Mouse (Mus musculus): Measurements from ENCODE around the gene Lipc. TPM values are rescaled to one million over a fixed set of nuclear protein-coding genes. Genes with fewer than 3 reads are reported as not detected.
"Not testable (repeated sequence)": the region's sequence is repeated elsewhere in the genome, so short reads cannot be mapped to it uniquely, and the experiment has no call there.

Gene Lipc
- total RNA-seq, 1 experiment from 2014 or later: 32.7 TPM

DNA sequence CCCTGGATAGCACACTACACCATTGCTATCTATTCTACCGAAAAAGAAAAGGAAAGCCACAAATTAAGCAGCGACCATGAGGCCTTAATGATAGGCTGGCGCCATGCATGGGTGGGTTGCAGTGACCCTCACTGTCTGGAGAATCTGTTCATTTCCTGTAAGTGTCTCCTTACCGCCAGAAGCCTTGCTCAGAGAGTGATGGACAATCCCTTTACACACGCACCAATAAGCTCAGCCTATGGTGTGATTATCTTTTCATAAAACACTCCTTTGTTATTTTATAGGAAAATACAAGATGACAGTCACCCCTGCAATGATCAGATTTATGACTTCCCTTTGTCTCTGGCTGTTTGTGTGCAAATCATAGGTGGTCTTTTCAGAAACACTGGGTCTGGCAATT lies 92.8 kb downstream of the Lipc start:
- no peak for DNase-seq

DNA sequence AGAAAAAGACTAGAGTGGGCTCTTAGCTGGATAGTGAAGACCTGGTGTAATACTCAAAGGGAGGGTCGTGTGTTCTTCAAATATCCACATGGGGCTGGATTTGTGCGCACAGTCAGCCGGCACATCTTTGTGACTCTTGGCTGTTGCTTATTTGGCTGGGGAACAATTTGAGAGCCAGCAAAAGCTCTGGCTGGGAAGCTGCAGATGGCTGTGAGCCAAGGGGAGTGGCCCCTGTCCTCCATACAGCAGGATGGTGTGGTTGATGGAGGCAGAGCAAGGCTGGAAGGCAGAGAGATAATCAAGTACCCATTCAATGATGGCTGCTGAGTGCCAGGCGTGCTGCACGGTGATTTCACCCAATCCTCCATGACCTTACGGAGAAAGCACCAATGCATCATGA lies 96.2 kb downstream of the Lipc start:
- DNase-seq: peak; percentile 43

DNA sequence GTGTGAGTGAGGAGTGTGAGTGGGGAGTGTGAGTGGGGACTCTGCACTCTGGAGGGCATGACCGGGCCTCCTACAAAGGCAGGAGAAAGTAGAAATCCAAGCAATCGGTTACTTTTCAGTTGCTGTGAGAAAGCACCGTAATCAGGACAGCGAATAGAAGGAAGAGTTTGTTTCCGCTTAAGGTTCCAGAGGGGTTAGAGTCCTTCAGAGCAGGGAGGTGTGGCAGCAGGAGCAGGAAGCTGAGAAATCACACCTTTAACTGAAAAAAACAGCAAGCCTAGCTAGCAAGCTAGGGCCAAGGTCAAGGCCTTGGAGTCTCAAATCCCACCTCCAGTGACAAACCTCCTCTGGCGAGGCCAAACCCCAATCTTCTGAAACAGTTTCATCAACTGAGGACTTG lies 97.1 kb downstream of the Lipc start:
- no peak for DNase-seq

DNA sequence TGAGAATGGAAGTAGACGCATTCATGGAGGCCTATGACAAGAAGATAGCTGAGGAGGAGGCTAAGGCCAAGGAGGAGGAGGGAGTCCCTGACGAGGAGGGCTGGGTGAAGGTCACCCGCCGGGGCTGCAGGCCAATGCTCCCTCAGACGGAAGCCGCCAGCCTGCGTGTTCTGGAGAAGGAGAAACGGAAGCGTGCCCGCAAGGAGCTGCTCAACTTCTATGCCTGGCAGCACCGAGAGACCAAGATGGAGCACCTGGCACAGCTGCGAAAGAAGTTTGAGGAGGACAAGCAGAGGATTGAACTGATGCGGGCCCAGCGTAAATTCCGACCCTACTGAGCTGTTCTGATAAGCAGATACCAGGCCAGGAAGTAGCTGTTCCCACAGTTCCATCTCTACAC lies 98.9 kb downstream of the Lipc start:
- not testable (repeated sequence) for DNase-seq

DNA sequence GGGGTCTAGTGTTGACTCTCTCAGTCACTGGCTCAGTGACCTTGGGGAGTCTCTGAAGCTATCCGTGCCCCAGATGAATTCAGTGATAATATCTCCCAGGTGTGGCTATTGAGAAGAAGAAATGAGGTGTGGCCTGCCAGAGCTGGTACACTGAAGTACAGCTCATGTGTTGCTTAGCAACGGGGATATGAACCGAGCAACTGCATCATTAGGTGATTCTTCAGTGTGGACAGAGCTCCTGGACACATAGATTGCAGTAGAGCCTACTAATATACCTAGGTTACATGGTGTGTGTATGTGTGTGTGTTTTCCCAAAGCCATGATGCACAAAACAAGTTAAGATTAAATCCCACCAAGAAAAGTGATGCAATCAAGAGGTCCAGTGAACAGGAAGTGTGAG lies 100.5 kb downstream of the Lipc start:
- DNase-seq: no peak

DNA sequence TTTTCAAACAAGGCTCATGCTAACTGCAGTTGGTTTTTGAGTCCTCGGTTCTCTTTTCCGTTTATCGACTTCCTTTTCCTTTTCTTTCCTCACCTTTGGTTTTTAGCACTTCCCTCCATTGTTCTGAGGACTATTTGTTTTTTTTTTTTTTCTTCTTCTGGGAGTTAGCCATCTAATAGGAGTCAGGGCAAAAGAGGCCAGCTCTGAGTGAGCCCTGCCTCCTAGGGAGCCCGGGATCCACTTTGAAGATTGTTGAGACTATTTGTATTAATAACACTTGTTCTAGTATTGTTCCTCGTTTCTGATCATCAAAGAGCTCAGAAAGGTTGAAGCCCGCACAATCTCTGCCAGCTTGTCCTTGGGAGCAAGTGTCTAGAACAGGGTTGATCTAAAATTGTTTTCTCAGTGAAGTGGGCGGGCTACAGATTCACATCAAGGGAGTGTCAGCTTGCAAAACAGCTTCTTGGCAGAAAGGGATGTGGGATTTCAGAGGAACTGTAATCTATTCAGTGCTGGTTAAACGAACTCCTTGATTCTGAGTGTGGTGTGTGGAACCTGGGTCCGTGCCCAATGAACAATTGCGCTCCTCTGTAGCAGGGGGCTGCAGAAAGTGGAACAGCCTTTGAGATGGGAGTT lies 103.8 kb downstream of the Lipc start:
- DNase-seq: no peak

DNA sequence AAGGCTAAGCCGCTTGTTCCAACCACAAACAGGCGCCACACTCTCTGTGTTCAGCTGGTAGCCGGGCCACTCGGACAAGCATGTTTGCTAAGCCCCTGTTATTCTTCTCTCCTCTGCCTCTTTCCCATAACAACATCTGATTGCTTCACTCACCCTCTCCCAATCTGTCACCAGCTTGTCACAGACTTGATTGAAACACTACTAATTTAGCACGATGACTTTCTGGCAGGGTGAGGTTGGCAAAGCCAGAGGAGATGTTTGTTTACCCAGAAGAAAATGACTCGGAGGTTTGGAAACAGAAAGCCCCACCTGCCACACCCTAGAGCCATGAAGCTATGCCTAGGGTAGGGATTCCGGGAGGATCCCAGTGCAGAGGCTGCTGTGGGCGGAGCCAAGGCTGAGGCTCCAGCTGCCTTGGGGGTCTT lies 104.4 kb downstream of the Lipc start:
- DNase-seq: no peak

DNA sequence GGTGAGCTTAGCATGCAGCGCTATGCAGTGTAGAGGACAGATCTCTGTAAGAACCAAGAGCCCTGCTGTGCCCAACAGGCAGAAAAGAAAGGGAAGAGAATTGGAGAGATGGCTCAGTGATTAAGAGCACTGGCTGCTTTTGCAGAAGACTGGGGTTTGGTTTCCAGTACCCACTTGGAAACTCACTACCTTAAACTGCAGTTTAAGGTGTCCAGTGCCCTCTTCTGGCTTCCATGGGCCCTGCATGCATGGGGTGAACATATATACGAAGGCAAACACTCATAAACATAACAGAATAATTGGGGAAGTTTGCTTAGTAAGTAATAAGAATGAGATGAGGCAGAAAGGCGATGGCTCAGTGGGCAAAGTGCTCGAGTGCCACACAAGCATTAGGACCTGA lies 108.8 kb downstream of the Lipc start:
- no peak for DNase-seq

DNA sequence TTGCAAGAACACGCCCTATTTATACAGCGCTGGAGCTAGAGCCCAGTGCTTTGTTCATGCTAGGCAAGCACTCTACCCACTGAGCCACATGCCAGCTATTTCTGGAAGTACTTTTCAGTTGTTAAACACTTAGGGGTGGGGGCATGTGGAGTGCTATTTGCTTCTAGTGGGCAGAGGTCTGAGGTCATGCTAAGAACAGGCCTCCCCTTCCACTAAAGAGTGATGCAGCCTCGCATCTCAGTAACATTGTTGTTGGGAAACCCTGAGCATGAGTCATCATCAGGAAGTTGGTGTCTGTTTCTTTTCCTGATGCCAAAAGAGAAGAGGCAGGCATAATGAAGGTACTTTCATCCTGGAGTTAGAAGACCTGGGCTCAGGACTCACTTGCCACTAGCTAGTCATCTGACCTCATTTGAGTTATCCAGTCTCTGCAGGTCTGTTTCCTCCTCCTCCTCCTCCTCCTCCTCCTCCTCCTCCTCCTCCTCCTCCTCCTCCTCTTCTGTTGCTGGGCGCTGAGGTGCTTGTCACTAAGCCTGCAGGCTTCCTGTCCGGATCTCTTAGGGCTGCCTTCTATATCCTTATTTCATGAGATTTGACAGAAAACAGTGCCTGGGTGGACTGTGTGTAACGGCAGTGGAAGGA lies 109.6 kb downstream of the Lipc start:
- DNase-seq: peak; percentile 27

DNA sequence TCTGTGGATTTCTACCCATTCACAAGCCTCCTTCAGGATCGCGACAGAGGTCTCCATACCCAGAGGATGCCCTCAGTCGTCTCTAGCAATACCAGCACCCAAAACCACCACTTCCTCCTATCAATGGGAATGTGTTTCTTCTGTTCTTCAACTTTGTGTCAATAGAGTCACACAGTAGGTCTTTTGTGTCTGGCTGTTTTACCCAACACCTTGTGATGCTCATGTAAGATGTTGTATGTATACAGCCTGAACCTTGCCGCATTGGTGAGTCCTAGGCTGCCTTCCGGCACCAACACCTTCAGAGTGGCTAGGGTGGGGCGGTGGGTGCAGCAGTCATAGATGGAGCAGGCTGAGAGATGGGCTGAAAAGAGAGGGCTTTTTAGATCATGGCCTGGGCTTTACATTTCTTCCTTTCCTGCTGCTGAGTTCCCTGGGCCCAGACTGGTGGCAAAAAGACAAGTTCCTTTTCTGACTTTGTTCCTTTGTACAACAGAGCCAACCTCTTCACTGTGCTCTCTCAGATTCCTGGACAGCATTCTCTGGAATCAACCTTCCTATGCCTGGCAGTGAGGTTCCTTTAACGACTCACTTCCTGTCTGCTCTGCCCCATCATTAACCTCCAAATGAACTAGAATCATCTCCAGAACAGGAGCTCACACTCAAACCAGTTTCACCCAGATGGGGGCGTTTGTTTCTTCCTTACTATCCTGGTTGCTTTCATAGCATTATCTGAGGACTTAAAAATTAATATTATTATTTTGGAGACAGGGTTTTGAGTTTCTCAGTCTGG lies 110.4 kb downstream of the Lipc start:
- DNase-seq: no peak

DNA sequence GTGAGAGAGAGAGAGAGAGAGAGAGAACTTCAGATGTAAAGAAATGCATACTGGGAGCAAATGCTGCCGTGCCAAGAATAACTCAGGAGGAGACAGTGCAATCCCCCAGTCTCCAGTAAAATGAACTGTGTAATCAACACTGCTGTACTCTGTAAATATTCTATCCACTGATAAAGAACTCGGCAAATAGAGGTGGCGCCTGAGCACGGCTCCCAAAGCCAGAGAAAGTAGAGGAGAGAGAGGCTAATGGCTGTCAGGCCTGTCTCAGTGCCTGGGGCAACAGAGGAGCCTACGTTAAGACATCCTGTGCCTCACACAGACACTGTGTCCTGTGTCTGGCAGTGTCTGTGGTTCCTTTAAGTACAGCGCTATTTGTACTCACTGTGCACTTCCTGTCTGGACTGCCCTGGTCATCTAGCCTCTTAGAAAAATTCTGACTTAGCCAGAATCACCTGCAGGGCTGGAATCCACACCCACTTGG lies 111.1 kb downstream of the Lipc start:
- no peak for DNase-seq

DNA sequence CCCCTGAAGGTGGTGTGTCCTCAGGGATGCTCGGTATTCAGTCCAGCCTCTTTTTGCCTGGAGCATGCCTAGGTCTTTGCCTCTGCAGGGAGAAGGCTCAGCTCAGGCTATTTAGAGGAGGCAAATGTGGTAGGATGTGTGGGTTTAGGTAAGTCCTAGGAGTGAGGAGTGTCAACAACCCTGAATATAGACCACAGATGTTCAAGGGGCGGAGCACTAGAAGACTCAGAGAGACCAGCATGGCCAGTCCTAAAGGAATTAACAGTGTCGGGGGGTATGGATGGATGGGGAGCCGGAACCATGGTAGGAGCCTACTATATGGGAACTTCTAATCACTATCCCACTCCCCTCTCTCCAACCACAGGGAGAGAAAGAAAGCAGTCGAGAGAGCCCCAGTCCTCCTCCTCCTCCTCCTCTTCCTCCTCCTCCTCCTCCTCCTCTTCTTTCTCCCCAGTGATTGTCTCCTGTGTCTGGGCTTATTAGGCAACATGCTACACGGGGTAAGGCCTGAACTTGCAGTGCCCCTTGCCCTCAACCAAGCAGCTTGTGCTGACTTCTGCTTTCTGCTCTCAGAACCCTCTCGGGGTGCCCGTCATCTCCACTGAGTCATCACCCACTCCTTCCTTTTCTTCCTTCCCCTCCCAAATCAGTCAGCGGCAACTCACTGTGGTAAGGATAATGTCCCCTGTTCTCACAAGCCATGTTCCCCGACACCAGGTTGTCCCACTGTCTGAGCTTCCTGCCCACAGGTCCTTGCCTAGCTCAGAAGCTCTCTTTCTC lies 113.7 kb downstream of the Lipc start:
- DNase-seq: no peak

DNA sequence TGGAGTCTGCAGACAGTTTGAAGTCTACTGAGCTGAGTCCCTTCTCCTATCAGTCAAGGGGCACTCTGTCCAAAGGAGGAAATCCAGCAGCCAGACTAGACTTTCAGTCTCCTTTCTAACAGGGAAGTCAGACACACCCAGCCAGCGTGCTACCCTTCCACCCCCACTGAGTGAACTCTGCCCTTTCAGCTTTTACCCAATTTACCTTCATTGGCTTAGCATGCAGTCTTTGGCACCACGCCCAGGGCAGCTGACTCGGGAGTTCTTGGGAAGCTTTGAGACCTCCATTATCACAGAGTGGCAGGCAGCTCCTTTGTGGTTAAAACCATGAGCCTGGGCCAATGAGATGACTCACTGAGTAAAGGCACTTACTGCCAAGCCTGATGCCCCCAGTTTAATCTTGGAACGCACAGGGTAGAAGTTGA lies 117.3 kb downstream of the Lipc start:
- peak; percentile 82 for DNase-seq

DNA sequence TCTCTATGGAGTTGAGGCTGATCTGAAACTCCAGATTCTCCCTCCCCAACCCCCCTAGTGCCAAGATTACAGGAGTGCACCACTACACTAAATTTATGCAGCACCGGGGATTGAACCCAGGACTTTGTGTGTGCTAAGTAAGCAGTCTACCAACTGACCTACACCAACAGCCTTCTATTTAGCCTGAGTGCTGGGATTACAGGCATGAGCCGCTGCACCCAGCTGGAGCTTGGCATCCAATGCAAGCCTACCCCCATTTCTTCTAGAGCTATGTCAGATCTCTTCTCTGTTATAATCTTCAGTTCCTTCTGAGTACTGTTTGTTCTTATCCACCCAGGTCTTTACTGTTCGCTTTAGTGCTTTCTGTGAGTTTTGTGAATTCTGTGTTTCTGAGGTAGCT lies 117.8 kb downstream of the Lipc start:
- no peak for DNase-seq

DNA sequence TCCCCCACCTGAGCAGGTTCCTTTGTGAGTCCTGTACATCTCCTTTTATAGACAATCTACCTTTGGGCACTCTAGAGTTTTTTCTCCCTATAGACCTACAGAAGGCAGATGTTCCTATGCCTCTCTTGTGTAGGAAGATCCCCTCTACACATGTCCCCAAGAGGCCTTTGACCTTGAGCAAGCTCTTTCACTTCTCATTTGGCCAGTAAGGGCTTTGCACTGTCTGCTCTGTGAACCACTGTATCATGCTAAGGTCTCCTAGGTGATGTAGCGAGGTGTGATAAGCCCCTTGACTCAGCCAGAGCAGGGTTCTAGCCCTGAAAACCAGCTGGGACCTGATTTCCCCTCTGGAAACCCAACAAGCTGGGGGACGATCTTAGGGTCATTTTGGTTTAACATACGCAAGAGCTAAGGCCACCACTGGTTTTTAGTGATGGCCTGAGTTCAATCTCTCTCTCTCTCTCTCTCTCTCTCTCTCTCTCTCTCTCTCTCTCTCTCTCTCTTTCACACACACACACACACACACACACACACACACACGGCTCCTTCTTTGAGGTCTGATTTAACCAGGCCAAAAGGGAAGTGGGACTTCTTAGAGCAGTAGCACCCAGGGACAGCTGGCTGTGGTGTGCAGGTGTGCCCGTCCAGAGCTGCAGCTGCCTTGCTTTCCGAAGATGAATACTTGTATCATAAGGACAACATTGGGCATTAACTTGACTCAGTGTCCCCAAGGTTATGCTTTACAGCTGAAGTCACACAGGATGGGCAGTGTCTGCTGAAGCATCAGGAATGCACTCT lies 118.7 kb downstream of the Lipc start:
- DNase-seq: no peak

DNA sequence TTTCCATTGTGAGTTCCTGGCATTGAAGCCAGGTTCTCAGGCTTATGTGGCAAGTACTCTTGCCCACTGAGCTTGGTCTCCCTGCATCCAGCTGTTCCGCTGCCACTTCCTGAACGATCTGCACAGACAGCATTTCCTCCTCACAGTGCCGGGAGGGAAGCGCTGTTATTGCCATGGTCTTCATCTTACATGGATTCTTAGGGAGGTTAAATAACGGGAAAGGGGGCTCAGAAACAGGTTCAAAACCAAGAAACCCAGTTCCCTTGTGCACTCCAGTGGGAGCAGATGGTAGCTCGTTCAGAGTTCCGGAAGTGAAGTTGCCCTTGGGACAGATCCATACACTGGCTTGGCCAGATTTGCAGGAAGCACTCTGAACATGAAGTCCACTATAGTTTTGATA lies 119.8 kb downstream of the Lipc start:
- DNase-seq: no peak

DNA sequence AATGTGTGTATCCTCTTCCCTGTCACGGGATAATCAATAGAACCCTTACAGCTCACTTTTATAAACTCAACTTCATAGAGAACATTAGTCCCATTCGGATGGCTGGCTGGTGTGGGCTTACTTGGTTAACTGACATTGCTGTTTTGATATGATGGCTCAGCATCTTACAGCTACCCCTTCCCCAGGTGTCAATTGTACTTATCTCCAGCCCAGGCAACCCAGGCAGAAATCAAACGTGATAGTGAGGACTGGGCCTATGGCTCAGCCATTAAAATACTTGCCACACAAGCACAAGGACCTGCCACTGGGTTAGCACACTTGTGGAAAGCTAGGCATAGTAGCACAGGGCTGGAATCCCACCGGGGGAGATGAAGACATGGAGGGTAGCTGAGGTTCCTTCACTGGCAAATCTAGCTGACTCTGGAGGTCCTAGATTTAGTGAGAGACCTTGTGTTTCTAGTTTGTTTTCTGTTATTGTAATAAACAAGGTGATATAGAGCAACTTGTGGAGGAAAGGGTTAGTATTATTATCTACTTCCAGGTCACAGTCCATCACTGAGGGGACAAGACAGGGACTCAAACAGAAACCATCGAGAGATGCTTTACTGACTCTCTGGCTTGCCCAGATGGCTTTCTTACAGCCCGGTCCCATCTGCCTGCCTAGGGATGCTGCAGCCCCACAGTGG lies 121.0 kb downstream of the Lipc start:
- DNase-seq: no peak

DNA sequence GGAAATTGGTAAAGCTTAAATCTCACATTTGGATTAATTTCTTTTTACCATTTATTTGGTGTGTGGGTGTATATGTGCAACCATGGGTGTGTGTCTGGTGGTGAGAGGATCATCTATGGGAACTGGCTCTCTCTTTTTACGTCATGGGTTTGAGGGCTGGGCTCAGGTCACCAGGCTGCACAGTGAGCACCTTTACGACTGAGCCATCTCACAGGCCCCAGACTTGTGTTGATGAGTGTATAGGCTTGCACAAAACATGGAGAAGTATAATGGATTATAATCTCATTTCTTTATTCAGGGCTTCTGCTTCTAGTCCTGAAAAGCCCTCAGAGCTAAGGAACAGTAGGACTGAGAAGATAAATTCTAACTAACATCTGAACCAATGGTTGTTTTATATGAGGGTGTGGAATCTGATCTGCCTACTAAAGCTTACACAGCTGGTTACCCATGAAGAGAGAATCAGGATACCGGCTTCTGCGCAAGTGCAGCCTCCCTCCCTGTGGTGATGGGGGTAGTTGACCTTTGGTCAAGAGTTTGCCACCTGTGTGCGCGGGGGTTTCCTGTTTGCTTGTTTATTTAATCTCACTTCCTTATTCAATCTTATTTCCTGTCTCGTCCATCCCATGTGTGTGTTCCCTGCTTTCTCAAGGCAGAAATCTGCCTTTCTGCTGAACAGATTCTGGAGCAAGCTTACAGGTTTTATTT lies 122.1 kb downstream of the Lipc start:
- no peak for DNase-seq

DNA sequence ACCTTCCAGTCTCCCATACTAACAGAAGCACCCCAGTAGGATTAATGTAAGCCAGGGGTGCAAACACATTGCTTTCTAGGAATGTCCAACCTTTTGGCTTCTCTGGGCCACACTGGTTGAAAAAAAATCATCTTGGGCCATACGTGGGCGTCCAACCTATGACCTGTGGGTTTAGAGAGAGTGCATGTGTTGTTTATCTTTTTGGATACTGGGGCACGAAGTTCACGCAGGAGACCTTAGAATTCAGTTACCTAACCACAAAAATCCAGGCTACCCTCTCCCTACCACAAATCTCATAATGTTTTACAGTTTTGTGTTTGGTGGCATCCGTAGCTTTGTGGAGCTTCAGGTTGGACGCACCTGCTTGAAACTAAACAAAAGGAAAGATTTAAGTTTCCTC lies 124.1 kb downstream of the Lipc start:
- no peak for DNase-seq

DNA sequence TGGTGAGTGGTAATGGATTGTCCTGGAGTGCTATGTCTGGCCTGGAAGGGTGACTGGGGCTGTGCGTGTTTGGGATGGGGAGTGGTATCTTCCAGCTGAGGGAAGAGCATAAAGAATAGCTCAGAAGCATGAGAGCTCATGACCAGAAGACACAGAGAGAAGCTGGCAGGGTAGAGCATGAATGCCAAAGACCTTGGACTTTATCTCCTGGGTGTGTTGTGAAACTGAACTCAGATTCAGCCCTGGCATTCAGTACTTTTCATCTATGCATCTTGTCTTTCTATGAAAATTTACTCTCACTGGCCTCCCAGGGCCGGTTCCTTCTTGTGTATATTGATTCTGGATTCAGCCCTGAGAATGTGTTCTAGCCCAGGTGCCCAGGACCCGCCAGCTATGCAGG lies 127.9 kb downstream of the Lipc start:
- DNase-seq: peak; percentile 25
